Mouse (Mus musculus) heart, embryonic 16.5 days (tissue): ENCODE measurements around the gene Slit2. TPM values are rescaled to one million over a fixed set of nuclear protein-coding genes. Genes with fewer than 3 reads are reported as not detected.

Experiments
- ATAC-seq: fragments of 200-750 bp; cut with Nextera tagmentation; replicated peaks from 2 replicates; pipeline ENCODE4 v1.8.0; 2017; ENCODE audit warnings: moderate number of reproducible peaks; ENCODE audit not compliant: insufficient read depth, low FRiP score; ENCODE audit errors: extremely low read depth
- H3K27ac ChIP-seq: fragments of 300-500 bp; sonication (generic); 2 replicates; pipeline ENCODE4 v1.5.1; 2014; ENCODE audit warnings: mild to moderate bottlenecking, low read length, control low read depth, moderate library complexity
- H3K27me3 ChIP-seq: fragments of 300-500 bp; sonication (generic); 2 replicates; pipeline ENCODE4 v1.6.1; 2014; ENCODE audit warnings: low read length, mixed read lengths; ENCODE audit not compliant: control insufficient read depth, insufficient read depth
- H3K36me3 ChIP-seq: fragments of 300-500 bp; sonication (generic); 2 replicates; pipeline ENCODE4 v1.6.1; 2014; ENCODE audit not compliant: control insufficient read depth, insufficient read depth
- H3K4me1 ChIP-seq: fragments of 300-500 bp; sonication (generic); 2 replicates; pipeline ENCODE4 v1.6.1; 2014; ENCODE audit warnings: low read length, mixed read lengths; ENCODE audit not compliant: control insufficient read depth, insufficient read depth
- H3K4me2 ChIP-seq: fragments of 300-500 bp; sonication (generic); 2 replicates; pipeline ENCODE4 v1.6.1; 2014; ENCODE audit warnings: low read depth, mild to moderate bottlenecking, control low read depth, low read length
- H3K4me3 ChIP-seq: fragments of 300-500 bp; sonication (generic); 2 replicates; pipeline ENCODE4 v1.5.1; 2014; ENCODE audit warnings: mild to moderate bottlenecking, control low read depth, low read length
- H3K9ac ChIP-seq: fragments of 300-500 bp; sonication (generic); 2 replicates; pipeline ENCODE4 v1.6.1; 2014; ENCODE audit warnings: low read length, control low read depth
- H3K9me3 ChIP-seq: fragments of 300-500 bp; sonication (generic); replicated peaks from 2 replicates; pipeline ENCODE4 v1.6.1; 2016; ENCODE audit warnings: low read length; ENCODE audit not compliant: control insufficient read depth
- WGBS: fragments of 180-500 bp; shearing (Covaris S2); extraction: QIAGEN DNeasy Blood & Tissue Kit; methylation state at CpG from one replicate; pipeline ENCODE4 v1.1.7; 2014; 5-methylcytosine and 5-hydroxymethylcytosine counted together
- polyA plus RNA-seq: library from polyadenylated mRNA; unstranded; fragments of >200 nt; fragmentation: Nextera tagmentation; extraction: Ambion mirVana; gene quantifications from 2 replicates; pipeline ENCODE4 v1.2.1, GENCODE M21; 2015

Slit2 gene
- polyA plus RNA-seq, 1 experiment from 2014 or later, result 14.6 TPM

DNA sequence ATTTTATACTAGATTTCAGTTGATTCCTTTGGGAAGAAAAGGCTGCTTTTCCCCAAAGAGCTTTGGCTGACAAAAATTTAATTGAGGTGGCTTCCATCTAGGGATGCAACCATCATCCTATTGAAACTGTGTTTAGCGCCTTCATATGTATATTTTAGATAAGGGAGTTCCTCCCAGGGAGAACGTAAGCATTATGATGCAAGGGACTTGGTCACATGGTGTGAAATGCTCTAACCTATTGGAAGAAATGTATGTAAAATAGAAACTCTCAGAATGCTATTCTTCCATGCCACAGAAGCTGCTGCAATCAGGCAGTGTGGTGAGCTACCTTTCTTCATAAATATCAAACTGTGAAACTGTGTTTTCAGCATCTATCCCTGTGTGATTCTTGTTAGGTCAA, 347.9 kb downstream of the Slit2 start:
- 68% methylated on average over 2 of the region's 2 CpGs for WGBS

DNA sequence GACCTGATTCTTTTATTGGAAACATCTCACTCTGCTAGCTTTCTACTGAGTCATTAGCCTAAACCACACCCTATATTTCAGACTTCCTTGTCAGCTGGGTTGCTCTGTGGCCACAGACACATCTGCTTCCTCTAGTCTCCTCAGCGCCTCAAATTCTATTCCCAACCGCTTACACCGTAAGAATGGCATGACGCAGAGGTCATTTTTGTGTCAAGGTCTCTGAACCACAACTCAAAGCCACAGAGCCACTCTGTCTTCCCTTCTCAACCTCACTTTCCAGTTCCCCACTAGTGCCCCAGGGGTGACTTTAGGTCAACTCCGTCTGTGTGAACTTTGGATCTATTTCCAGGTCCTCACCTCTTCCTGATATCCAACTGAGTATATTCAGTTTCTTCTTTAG, 348.5 kb downstream of the Slit2 start:
- WGBS, result 46% methylated on average over 5 of the region's 5 CpGs
- H3K9me3 ChIP-seq, result no peaks in the 10 kb centered on the region
- H3K4me3 ChIP-seq, result no peak overlapping the region
- no peak overlapping the region for H3K9ac ChIP-seq
- H3K36me3 ChIP-seq, result no peaks in the 10 kb centered on the region
- H3K27me3 ChIP-seq, result no peaks in the 10 kb centered on the region
- H3K27ac ChIP-seq, result no peak overlapping the region
- ATAC-seq, result no peak
- H3K4me1 ChIP-seq, result no peaks in the 10 kb centered on the region
- H3K4me2 ChIP-seq, result no peak overlapping the region

More for the DNA sequence above, 347.9 kb downstream of the Slit2 start:
- H3K4me2 ChIP-seq, result no peak overlapping the region
- H3K4me1 ChIP-seq, result no peaks in the 10 kb centered on the region
- ATAC-seq, result no peak
- H3K27me3 ChIP-seq, result no peaks in the 10 kb centered on the region
- H3K36me3 ChIP-seq, result no peaks in the 10 kb centered on the region
- no peak overlapping the region for H3K27ac ChIP-seq
- H3K9me3 ChIP-seq, result no peaks in the 10 kb centered on the region
- H3K9ac ChIP-seq, result no peak overlapping the region
- no peak overlapping the region for H3K4me3 ChIP-seq

DNA sequence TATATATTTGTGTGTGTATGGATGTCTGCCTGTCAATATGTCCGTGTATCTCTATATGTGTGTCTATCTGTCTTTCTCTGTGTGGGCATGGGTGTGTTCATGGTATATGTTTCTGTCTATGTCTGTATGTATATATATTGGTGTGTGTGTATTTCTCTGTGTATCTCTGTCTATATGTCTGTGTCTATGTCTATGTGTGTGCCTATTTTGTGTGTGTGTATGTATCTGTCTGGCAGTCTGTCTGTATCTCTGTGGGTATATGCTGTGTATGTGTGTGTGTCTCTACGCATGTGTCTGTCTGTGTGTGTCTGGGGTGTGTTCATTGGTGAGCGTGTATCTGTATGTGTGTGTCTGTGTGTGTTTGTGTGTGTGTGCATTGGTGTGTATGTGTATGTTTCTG, 350.5 kb downstream of the Slit2 start:
- no peak overlapping the region for H3K9ac ChIP-seq
- H3K36me3 ChIP-seq, result no peaks in the 10 kb centered on the region
- ATAC-seq, result no peak
- no peak overlapping the region for H3K4me2 ChIP-seq
- 82% methylated on average over 3 of the region's 3 CpGs for WGBS
- H3K27me3 ChIP-seq, result no peaks in the 10 kb centered on the region
- no peak overlapping the region for H3K27ac ChIP-seq
- no peaks in the 10 kb centered on the region for H3K4me1 ChIP-seq
- H3K9me3 ChIP-seq, result no peaks in the 10 kb centered on the region
- no peak overlapping the region for H3K4me3 ChIP-seq

DNA sequence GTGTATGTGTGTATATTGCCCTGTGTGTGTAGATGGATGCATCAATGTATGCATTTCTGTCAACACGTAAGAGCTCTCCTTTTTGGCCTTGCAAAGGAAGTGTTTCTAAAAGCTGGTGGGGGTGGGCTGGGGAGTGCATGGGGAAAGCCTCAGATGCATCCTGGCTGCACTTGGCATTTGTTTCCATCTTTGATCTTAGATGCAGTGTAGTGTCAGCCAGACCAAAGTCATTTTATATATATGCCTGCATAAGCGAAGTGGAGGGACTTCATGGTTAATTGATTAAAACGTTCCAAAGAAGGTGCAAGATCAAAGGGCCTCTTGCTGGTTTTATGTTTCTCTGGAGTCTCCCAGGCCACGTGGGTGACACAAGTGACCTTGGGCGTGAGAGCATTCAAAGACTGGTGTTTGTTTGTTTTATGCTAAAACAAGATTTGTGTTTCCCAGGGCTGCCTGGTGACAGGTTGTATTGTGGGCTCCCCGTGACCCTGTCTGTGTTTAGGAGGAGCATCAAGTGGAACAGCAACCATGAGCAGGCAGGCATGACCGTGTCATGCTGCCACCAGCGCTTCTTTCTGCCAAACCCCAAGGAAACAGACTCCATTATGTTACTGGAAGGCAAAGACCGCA, 351.1 kb downstream of the Slit2 start:
- Histone ChIP-seq H3K9me3 (no peaks in the 10 kb centered on the region), H3K4me3 (no peak overlapping the region), H3K4me2 (no peak overlapping the region), H3K9ac (no peak overlapping the region), H3K36me3 (no peaks in the 10 kb centered on the region), H3K27me3 (no peaks in the 10 kb centered on the region), H3K4me1 (no peaks in the 10 kb centered on the region), H3K27ac (no peak overlapping the region)
- ATAC-seq, result no peak
- 57% methylated on average over 9 of the region's 9 CpGs for WGBS

DNA sequence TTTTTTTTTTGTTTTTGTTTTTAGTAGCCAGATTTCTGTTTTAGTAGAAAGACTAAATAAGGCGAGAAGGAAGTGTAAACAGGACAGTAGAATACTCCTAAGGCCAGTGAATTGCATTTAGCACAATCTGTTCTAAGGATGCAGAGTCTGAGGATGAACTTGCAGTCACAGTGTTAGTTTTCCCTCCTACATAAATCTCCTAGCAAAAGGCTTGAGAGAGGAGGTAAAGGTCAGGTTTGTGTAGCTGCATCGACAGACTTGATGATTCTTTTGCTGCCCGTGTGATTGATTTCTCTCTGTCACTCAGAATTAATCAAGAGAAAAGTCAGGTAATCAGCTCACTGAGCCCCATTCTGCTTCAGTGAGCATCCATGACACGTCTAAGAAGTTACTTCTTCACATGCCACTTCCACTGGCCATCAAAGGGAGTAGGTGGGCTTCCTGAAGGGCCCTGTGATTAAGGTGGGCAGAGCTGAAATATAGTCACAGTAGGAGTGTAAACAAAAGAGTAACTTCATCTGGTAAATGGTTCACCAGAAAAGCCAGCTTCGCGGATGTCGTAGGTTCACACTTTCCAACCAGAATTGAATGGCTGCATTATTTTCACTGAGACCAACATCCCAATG, 358.0 kb downstream of the Slit2 start:
- ATAC-seq, result no peak
- no peaks in the 10 kb centered on the region for H3K27me3 ChIP-seq
- H3K27ac ChIP-seq, result no peak overlapping the region
- no peak overlapping the region for H3K9ac ChIP-seq
- H3K36me3 ChIP-seq, result no peaks in the 10 kb centered on the region
- no peaks in the 10 kb centered on the region for H3K9me3 ChIP-seq
- H3K4me3 ChIP-seq, result no peak overlapping the region
- H3K4me2 ChIP-seq, result no peak overlapping the region
- 68% methylated on average over 7 of the region's 7 CpGs for WGBS
- no peaks in the 10 kb centered on the region for H3K4me1 ChIP-seq

DNA sequence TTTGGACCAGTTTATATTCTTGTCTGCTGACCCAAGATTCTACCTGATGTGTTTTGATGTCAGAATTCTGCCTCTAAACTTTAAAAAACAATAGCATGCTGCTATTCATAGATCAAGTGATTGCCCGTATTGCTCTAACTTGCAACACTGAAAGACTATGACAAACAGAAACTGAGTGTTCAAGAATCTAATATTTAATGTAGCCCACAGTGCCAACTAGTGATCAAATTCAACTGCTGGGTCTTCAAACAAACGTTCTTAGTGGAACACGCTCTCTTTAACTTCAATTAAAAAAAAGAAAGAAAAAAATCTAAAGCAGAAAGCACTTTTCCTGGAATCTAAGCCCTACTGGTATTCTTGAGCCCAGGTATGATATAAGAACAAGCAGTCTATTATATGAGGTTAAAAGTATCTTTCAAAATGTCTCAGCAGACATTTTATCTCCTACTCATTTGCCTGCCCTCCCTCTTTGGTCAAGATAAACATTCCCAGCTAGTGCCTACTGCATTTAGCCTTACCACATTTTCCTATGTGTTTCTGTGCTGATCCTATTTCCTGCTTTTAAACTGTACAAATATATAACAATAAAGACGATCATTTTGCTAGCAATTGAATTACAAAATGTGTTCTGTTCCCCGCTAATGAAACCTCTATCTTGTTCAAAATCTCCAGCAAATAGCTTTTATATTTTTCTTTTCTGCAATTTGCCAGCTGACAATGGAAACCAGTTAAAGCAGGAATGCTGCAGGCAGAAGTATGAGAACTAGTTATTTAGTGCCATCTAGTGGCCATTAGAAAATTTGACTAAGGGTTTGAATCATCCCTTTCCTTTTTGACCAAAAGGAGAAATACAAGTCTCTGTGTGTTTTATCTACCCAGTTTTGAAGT, 362.4 kb downstream of the Slit2 start:
- no peaks in the 10 kb centered on the region for H3K36me3 ChIP-seq
- H3K4me1 ChIP-seq, result no peaks in the 10 kb centered on the region
- ATAC-seq, result no peak
- no peak overlapping the region for H3K4me3 ChIP-seq
- no peaks in the 10 kb centered on the region for H3K9me3 ChIP-seq
- no peak overlapping the region for H3K27ac ChIP-seq
- H3K4me2 ChIP-seq, result no peak overlapping the region
- no peaks in the 10 kb centered on the region for H3K27me3 ChIP-seq
- 37% methylated on average over 5 of the region's 5 CpGs for WGBS
- H3K9ac ChIP-seq, result no peak overlapping the region

DNA sequence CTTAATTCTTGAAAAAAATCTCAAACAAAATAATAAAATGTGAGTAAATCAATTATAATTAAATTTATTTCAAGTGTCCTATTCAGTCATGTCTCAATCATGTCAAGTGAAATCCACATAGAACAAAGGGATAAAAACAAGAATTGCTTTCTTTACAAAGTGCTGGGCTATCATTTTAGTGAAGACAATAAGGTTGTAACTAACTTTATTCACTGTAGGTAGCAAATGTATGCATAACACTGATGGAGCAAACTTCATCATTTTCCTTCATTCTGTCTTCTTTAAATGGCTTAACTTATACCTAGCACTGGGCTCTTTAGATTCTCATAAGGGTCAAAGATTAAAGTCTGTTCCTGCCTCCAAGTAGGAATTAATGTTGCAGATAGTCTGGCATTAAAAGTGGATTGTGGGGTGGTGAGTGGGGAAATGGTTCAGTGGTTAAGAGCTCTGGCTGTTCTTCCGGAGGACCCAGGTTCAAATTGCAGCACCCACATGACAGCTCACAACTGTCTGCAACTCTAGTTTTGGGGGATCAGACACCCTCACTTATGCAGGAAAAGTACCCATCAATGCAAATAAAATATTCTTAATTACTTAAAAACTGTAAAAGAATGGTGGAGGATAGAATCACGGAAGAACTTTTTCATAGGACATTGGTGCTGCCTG, 363.2 kb downstream of the Slit2 start:
- 90% methylated on average over 2 of the region's 2 CpGs for WGBS
- Histone ChIP-seq H3K4me1 (no peaks in the 10 kb centered on the region), H3K4me3 (no peak overlapping the region), H3K36me3 (no peaks in the 10 kb centered on the region), H3K27ac (no peak overlapping the region), H3K27me3 (no peaks in the 10 kb centered on the region), H3K9me3 (no peaks in the 10 kb centered on the region), H3K4me2 (no peak overlapping the region), H3K9ac (no peak overlapping the region)
- no peak for ATAC-seq

DNA sequence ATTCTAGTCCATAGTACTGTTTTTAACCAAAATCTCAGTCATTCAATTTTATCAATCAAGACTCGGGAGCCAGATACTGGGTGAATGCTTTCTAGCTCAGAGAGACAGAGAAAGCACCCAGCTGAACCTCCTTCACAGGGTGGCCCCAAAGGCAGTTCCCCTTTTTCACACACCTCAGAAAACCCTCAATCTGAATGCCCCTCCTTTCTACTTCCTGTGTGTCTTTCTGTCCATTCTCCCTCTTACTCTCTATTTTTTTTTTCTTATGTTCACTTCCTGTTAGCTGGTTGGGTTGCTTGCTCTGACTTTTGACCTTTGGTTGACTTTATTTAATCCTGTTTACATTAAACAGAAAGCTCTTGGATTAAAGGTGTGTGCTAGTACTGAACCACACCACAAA, 366.4 kb downstream of the Slit2 start:
- Histone ChIP-seq H3K27ac (no peak overlapping the region), H3K4me3 (no peak overlapping the region), H3K4me1 (no peaks in the 10 kb centered on the region), H3K36me3 (no peaks in the 10 kb centered on the region), H3K4me2 (no peak overlapping the region), H3K9ac (no peak overlapping the region), H3K27me3 (no peaks in the 10 kb centered on the region), H3K9me3 (no peaks in the 10 kb centered on the region)
- no peak for ATAC-seq
- 58% methylated on average over 1 of the region's 1 CpGs for WGBS
